Mouse (Mus musculus): ENCODE measurements around the gene Tbc1d9b.

GRCm38 (mm10) chr11:50099692-50100091, 31.5 kb upstream of the Tbc1d9b start:
- TF ChIP-seq GATA1 (IDR thresholded peaks at IDR 0.05; ENCODE audit: low read length) (no peak), TAL1 (IDR thresholded peaks at IDR 0.05; ENCODE audit: low read length) (no peak)

Data from erythroblast, embryonic 14.5 days (primary cell).